Mouse (Mus musculus): Measurements from ENCODE around the gene Schip1.

Schip1 gene

GRCm38 (mm10) chr3:68664337-68664736 lies 599.7 kb downstream of the Schip1 start:
- in situ Hi-C loops (cut with MboI, MseI), result no loop called here

GRCm38 (mm10) chr3:68666377-68666776 lies 601.8 kb downstream of the Schip1 start:
- in situ Hi-C loops (cut with MboI, MseI), result no loop called here

- in situ Hi-C loops (cut with MboI, MseI), result no loop called here
Measured at GRCm38 (mm10) chr3:68667852-68668251, 603.2 kb downstream of the Schip1 start.

GRCm38 (mm10) chr3:68669418-68669974 lies 604.9 kb downstream of the Schip1 start:
- in situ Hi-C loops (cut with MboI, MseI), result no loop called here

GRCm38 (mm10) chr3:68674721-68675120 lies 610.1 kb downstream of the Schip1 start:
- in situ Hi-C loops (cut with MboI, MseI), result no loop called here

- in situ Hi-C loops (cut with MboI, MseI), result no loop called here
Measured at GRCm38 (mm10) chr3:68675216-68675835, 610.7 kb downstream of the Schip1 start.

All from T-helper 1 cell (primary cell).